Mouse (Mus musculus): ENCODE measurements around the gene Dbt.

The Dbt gene

GRCm38 (mm10) chr3:116512904-116513716 is at the start of gene Dbt:
Gene Dbt, plus strand, starts transcription at chr3:116513070.
- peak; percentile 87 for DNase-seq

- no peak for DNase-seq
Measured at GRCm38 (mm10) chr3:116464318-116464717, 48.6 kb upstream of the Dbt start.

- no peak for DNase-seq
Measured at GRCm38 (mm10) chr3:116465709-116466108, 47.2 kb upstream of the Dbt start.

- no peak for DNase-seq
Measured at GRCm38 (mm10) chr3:116474602-116475001, 38.3 kb upstream of the Dbt start.

GRCm38 (mm10) chr3:116476686-116477298 is 36.1 kb upstream of the Dbt start:
- no peak for DNase-seq

GRCm38 (mm10) chr3:116477351-116477750 is 35.5 kb upstream of the Dbt start:
- no peak for DNase-seq

- DNase-seq = no peak
Measured at GRCm38 (mm10) chr3:116480119-116480518, 32.8 kb upstream of the Dbt start.

- DNase-seq = no peak
Measured at GRCm38 (mm10) chr3:116480937-116481336, 31.9 kb upstream of the Dbt start.

- no peak for DNase-seq
Measured at GRCm38 (mm10) chr3:116482724-116483123, 30.1 kb upstream of the Dbt start.

- no peak for DNase-seq
Measured at GRCm38 (mm10) chr3:116483271-116483670, 29.6 kb upstream of the Dbt start.

GRCm38 (mm10) chr3:116490920-116491319 is 21.9 kb upstream of the Dbt start:
- no peak for DNase-seq

- DNase-seq = no peak
Measured at GRCm38 (mm10) chr3:116491923-116492454, 20.9 kb upstream of the Dbt start.

- no peak for DNase-seq
Measured at GRCm38 (mm10) chr3:116493658-116494057, 19.2 kb upstream of the Dbt start.

GRCm38 (mm10) chr3:116495671-116496070 is 17.2 kb upstream of the Dbt start:
- DNase-seq = no peak

- DNase-seq = peak; percentile 98
Measured at GRCm38 (mm10) chr3:116507772-116508351, 5.0 kb upstream of the Dbt start, which contains the start of gene Rtca. Gene Rtca, minus strand, starts transcription at chr3:116508208.

GRCm38 (mm10) chr3:116512151-116512903 is 543 bp upstream of the Dbt start:
- DNase-seq = peak; percentile 33

GRCm38 (mm10) chr3:116520141-116520761 is 7.4 kb downstream of the Dbt start:
- no peak for DNase-seq

GRCm38 (mm10) chr3:116529741-116530140 is 16.9 kb downstream of the Dbt start:
- DNase-seq = no peak

- no peak for DNase-seq
Measured at GRCm38 (mm10) chr3:116530826-116531225, 18.0 kb downstream of the Dbt start.

GRCm38 (mm10) chr3:116536428-116537199 is 23.7 kb downstream of the Dbt start:
- peak; percentile 9 for DNase-seq

GRCm38 (mm10) chr3:116537200-116537573 is 24.3 kb downstream of the Dbt start:
- no peak for DNase-seq

GRCm38 (mm10) chr3:116542070-116542469 is 29.2 kb downstream of the Dbt start:
- DNase-seq = no peak

Measured in right cerebral cortex, postnatal 4 days (tissue).